Mouse (Mus musculus): Measurements from ENCODE around the gene Bcl11b.

- TF ChIP-seq CTCF (IDR thresholded peaks at IDR 0.05) (no peak), EP300 (IDR thresholded peaks at IDR 0.05; ENCODE audit: insufficient read depth, low read depth, low read length) (no peak)
Observed at GRCm38 (mm10) chr12:108012003-108012402, 8.6 kb upstream of the Bcl11b start.
